Mouse (Mus musculus) cerebellum, adult 2 months (tissue): Measurements from ENCODE around the gene Tnfrsf18. TPM values are rescaled to one million over a fixed set of nuclear protein-coding genes. Genes with fewer than 3 reads are reported as not detected.
A peak's percentile ranks its signal among the peaks of the same experiment; 100 is the strongest.

ENCODE experiments used
- DNase-seq, 2 experiments: peaks; one replicate each; pipeline ENCODE4 v3.0.0; 2021
- H3K27ac ChIP-seq: fragments of 200-500 bp; 2 replicates; pipeline ENCODE4 v1.5.1; 2012; ENCODE audit warnings: low read length, control low read depth, inconsistent platforms; ENCODE audit not compliant: insufficient read depth
- H3K27me3 ChIP-seq: fragments of 200-500 bp; 2 replicates; pipeline ENCODE4 v1.6.1; 2012; ENCODE audit warnings: inconsistent platforms, mild to moderate bottlenecking, low read length, moderate library complexity; ENCODE audit not compliant: control insufficient read depth, insufficient read depth
- H3K4me1 ChIP-seq: fragments of 200-500 bp; 2 replicates; pipeline ENCODE4 v1.6.1; 2011; ENCODE audit warnings: low read length; ENCODE audit not compliant: control insufficient read depth, insufficient read depth
- H3K4me3 ChIP-seq: fragments of 200-500 bp; replicated peaks from 2 replicates; pipeline ENCODE3; 2011; ENCODE audit warnings: mild to moderate bottlenecking, low read depth, low read length, control low read depth; ENCODE audit not compliant: insufficient read depth
- CTCF ChIP-seq: fragments of 200-500 bp; IDR thresholded peaks from 2 replicates; pipeline ENCODE4 v1.5.1; 2011; ENCODE audit warnings: low read depth, mild to moderate bottlenecking, control low read depth, low read length, moderate library complexity, borderline replicate concordance; ENCODE audit not compliant: insufficient read depth
- POLR2A ChIP-seq: fragments of 200-500 bp; IDR thresholded peaks from 2 replicates; pipeline ENCODE4 v1.6.1; 2011; ENCODE audit warnings: low read length, control low read depth, borderline replicate concordance; ENCODE audit not compliant: insufficient read depth
- WGBS: fragments of 180-500 bp; shearing (Covaris S2); methylation state at CpG from one replicate; pipeline ENCODE4 v1.1.7; 2018; 5-methylcytosine and 5-hydroxymethylcytosine counted together
- polyA plus RNA-seq: library from polyadenylated mRNA; depleted of rRNA; stranded (reverse); fragments of >200 nt; gene quantifications from 2 replicates; pipeline ENCODE4 v1.2.3, GENCODE M21; 2012; rRNA removed

Gene Tnfrsf18
- polyA plus RNA-seq, 1 experiment: 0.11 TPM

- no peaks in the 10 kb centered on the region for H3K4me1 ChIP-seq
- DNase-seq: no peak
- H3K27ac ChIP-seq: no peak overlapping the region
- TF ChIP-seq POLR2A (no peak), CTCF (no peak)
- H3K4me3 ChIP-seq: no peak overlapping the region
- no peaks in the 10 kb centered on the region for H3K27me3 ChIP-seq
- 86% methylated on average over 10 of the region's 10 CpGs for WGBS
Observed at GRCm38 (mm10) chr4:156065156-156065894, 39.4 kb downstream of the Tnfrsf18 start.

- no peak overlapping the region for H3K27ac ChIP-seq
- H3K27me3 ChIP-seq: no peaks in the 10 kb centered on the region
- no peak for DNase-seq
- WGBS: 61% methylated on average over 5 of the region's 5 CpGs
- TF ChIP-seq POLR2A: no peak
- no peak for TF ChIP-seq CTCF
- H3K4me1 ChIP-seq: no peaks in the 10 kb centered on the region
- H3K4me3 ChIP-seq: no peak overlapping the region
Observed at GRCm38 (mm10) chr4:156067256-156067949, 41.4 kb downstream of the Tnfrsf18 start.

GRCm38 (mm10) chr4:156069701-156070100 lies 43.7 kb downstream of the Tnfrsf18 start:
- Histone ChIP-seq H3K27ac (no peak overlapping the region), H3K4me1 (no peaks in the 10 kb centered on the region), H3K27me3 (no peaks in the 10 kb centered on the region), H3K4me3 (no peak overlapping the region)
- DNase-seq: no peak
- 86% methylated on average over 8 of the region's 8 CpGs for WGBS
- TF ChIP-seq POLR2A: no peak
- TF ChIP-seq CTCF: no peak

GRCm38 (mm10) chr4:156070276-156070675 lies 44.3 kb downstream of the Tnfrsf18 start:
- Histone ChIP-seq H3K27me3 (no peaks in the 10 kb centered on the region), H3K4me1 (no peaks in the 10 kb centered on the region), H3K27ac (no peak overlapping the region), H3K4me3 (no peak overlapping the region)
- no peak for DNase-seq
- TF ChIP-seq POLR2A: no peak
- TF ChIP-seq CTCF: no peak
- WGBS: 61% methylated on average over 6 of the region's 6 CpGs

GRCm38 (mm10) chr4:156070716-156071115 lies 44.8 kb downstream of the Tnfrsf18 start:
- 71% methylated on average over 2 of the region's 2 CpGs for WGBS
- no peak overlapping the region for H3K4me3 ChIP-seq
- H3K27ac ChIP-seq: no peak overlapping the region
- H3K27me3 ChIP-seq: no peaks in the 10 kb centered on the region
- no peak for DNase-seq
- no peak for TF ChIP-seq POLR2A
- no peaks in the 10 kb centered on the region for H3K4me1 ChIP-seq

GRCm38 (mm10) chr4:156076911-156077382 lies 51.0 kb downstream of the Tnfrsf18 start:
- H3K27me3 ChIP-seq: no peaks in the 10 kb centered on the region
- WGBS: 49% methylated on average over 8 of the region's 8 CpGs

GRCm38 (mm10) chr4:156077499-156078301 lies 51.7 kb downstream of the Tnfrsf18 start:
- H3K4me1 ChIP-seq: no peaks in the 10 kb centered on the region
- no peak for TF ChIP-seq POLR2A
- no peak for TF ChIP-seq CTCF
- peak overlapping the region; percentile 45 for H3K4me3 ChIP-seq
- H3K27ac ChIP-seq: no peak overlapping the region
- WGBS: 1% methylated on average over 58 of the region's 58 CpGs
- peak; percentile 55 to 60 for DNase-seq
- no peaks in the 10 kb centered on the region for H3K27me3 ChIP-seq

More at GRCm38 (mm10) chr4:156076911-156077382, 51.0 kb downstream of the Tnfrsf18 start:
- TF ChIP-seq CTCF: no peak
- no peak for TF ChIP-seq POLR2A
- no peak overlapping the region for H3K27ac ChIP-seq
- no peaks in the 10 kb centered on the region for H3K4me1 ChIP-seq
- DNase-seq: no peak
- H3K4me3 ChIP-seq: no peak overlapping the region

Other genes with a start within 250 kb of the Tnfrsf18 start
- gene Tmem88b, start 240.3 kb upstream of the Tnfrsf18 start, polyA plus RNA-seq: 61.7 and 81.7 TPM in 2 replicates
- 0.13 and 0.16 TPM in 2 replicates for gene Ankrd65, start 235.7 kb upstream of the Tnfrsf18 start, polyA plus RNA-seq
- 109 TPM in 2 replicates for gene Mrpl20, start 223.3 kb upstream of the Tnfrsf18 start, polyA plus RNA-seq
- gene Ccnl2, start 213.7 kb upstream of the Tnfrsf18 start, polyA plus RNA-seq: 171 and 172 TPM in 2 replicates
- 155 and 159 TPM in 2 replicates for gene Aurkaip1, start 194.9 kb upstream of the Tnfrsf18 start, polyA plus RNA-seq
- 23.8 and 29.7 TPM in 2 replicates for gene Mxra8, start 186.5 kb upstream of the Tnfrsf18 start, polyA plus RNA-seq
- gene Dvl1, start 178.8 kb upstream of the Tnfrsf18 start, polyA plus RNA-seq: 160 and 163 TPM in 2 replicates
- 0.87 and 1.0 TPM in 2 replicates for gene Tas1r3, start 162.8 kb upstream of the Tnfrsf18 start, polyA plus RNA-seq
- gene Cptp, start 156.7 kb upstream of the Tnfrsf18 start, polyA plus RNA-seq: 40.5 and 45.1 TPM in 2 replicates
- gene Ints11, start 156.6 kb upstream of the Tnfrsf18 start, polyA plus RNA-seq: 50.1 and 52.2 TPM in 2 replicates
- gene Pusl1, start 134.4 kb upstream of the Tnfrsf18 start, polyA plus RNA-seq: 69.9 and 70.1 TPM in 2 replicates
- gene Acap3, start 134.3 kb upstream of the Tnfrsf18 start, polyA plus RNA-seq: 98.5 and 99.2 TPM in 2 replicates
- 78.4 and 83.8 TPM in 2 replicates for gene Ube2j2, start 82.3 kb upstream of the Tnfrsf18 start, polyA plus RNA-seq
- 16.8 and 22.1 TPM in 2 replicates for gene C1qtnf12, start 63.8 kb upstream of the Tnfrsf18 start, polyA plus RNA-seq
- gene B3galt6, start 33.5 kb upstream of the Tnfrsf18 start, polyA plus RNA-seq: 10.8 and 11.4 TPM in 2 replicates
- gene Sdf4, start 33.3 kb upstream of the Tnfrsf18 start, polyA plus RNA-seq: 136 and 142 TPM in 2 replicates
- 3.6 and 5.2 TPM in 2 replicates for gene Tnfrsf4, start 12.3 kb upstream of the Tnfrsf18 start, polyA plus RNA-seq
- gene Ttll10, start 33.2 kb downstream of the Tnfrsf18 start, polyA plus RNA-seq: 0.11 and 0.32 TPM in 2 replicates
- 32.6 and 34.3 TPM in 2 replicates for gene 9430015G10Rik, start 83.8 kb downstream of the Tnfrsf18 start, polyA plus RNA-seq
- 2.0 and 2.1 TPM in 2 replicates for gene Rnf223, start 104.3 kb downstream of the Tnfrsf18 start, polyA plus RNA-seq
- 109 and 111 TPM in 2 replicates for gene Agrn, start 171.3 kb downstream of the Tnfrsf18 start, polyA plus RNA-seq
- gene Isg15, start 174.7 kb downstream of the Tnfrsf18 start, polyA plus RNA-seq: 3.5 and 4.8 TPM in 2 replicates
- gene AW011738, start 177.1 kb downstream of the Tnfrsf18 start, polyA plus RNA-seq: 6.6 and 6.8 TPM in 2 replicates
- 1.3 and 1.4 TPM in 2 replicates for gene Perm1, start 189.7 kb downstream of the Tnfrsf18 start, polyA plus RNA-seq
- 93.4 and 101 TPM in 2 replicates for gene Plekhn1, start 208.7 kb downstream of the Tnfrsf18 start, polyA plus RNA-seq
- 73.5 and 75.9 TPM in 2 replicates for gene Noc2l, start 209.8 kb downstream of the Tnfrsf18 start, polyA plus RNA-seq
- gene Samd11, start 229.5 kb downstream of the Tnfrsf18 start, polyA plus RNA-seq: 1.7 and 1.8 TPM in 2 replicates